Mouse (Mus musculus) intestine, embryonic 16.5 days (tissue): ENCODE data around the gene Nkd2. TPM values are rescaled to one million over a fixed set of nuclear protein-coding genes. Genes with fewer than 3 reads are reported as not detected.

Experiments used
- ATAC-seq: fragments of 200-750 bp; cut with Nextera tagmentation; 2 replicates; pipeline ENCODE4 v1.8.0; 2017; ENCODE audit warnings: moderate TSS enrichment, moderate library complexity
- H3K27ac ChIP-seq: fragments of 300-500 bp; sonication (generic); 2 replicates; pipeline ENCODE4 v1.5.1; 2014; ENCODE audit warnings: mild to moderate bottlenecking, low read length
- H3K27me3 ChIP-seq: fragments of 300-500 bp; sonication (generic); replicated peaks from 2 replicates; pipeline ENCODE4 v1.6.1; 2014; ENCODE audit warnings: low read length, control low read depth, mixed read lengths; ENCODE audit not compliant: control insufficient read depth, insufficient read depth
- H3K36me3 ChIP-seq: fragments of 300-500 bp; sonication (generic); 2 replicates; pipeline ENCODE4 v1.6.1; 2014; ENCODE audit warnings: low read length, control low read depth; ENCODE audit not compliant: control insufficient read depth, insufficient read depth
- H3K4me1 ChIP-seq: fragments of 300-500 bp; sonication (generic); 2 replicates; pipeline ENCODE4 v1.6.1; 2014; ENCODE audit warnings: low read length, control low read depth, mixed read lengths; ENCODE audit not compliant: control insufficient read depth, insufficient read depth
- H3K4me2 ChIP-seq: fragments of 300-500 bp; sonication (generic); 2 replicates; pipeline ENCODE4 v1.6.1; 2014; ENCODE audit warnings: low read depth, low read length, control low read depth
- H3K4me3 ChIP-seq: fragments of 300-500 bp; sonication (generic); 2 replicates; pipeline ENCODE4 v1.5.1; 2014; ENCODE audit warnings: mild to moderate bottlenecking, low read length
- H3K9ac ChIP-seq: fragments of 300-500 bp; sonication (generic); 2 replicates; pipeline ENCODE4 v1.6.1; 2014; ENCODE audit warnings: low read depth, low read length
- H3K9me3 ChIP-seq: fragments of 300-500 bp; sonication (generic); 2 replicates; pipeline ENCODE4 v1.6.1; 2016; ENCODE audit warnings: low read length, control low read depth; ENCODE audit not compliant: control insufficient read depth
- WGBS: fragments of 180-500 bp; shearing (Covaris S2); extraction: QIAGEN DNeasy Blood & Tissue Kit; methylation state at CpG from one replicate; pipeline ENCODE4 v1.1.7; 2014; 5-methylcytosine and 5-hydroxymethylcytosine counted together
- polyA plus RNA-seq: library from polyadenylated mRNA; unstranded; fragments of >200 nt; fragmentation: Nextera tagmentation; extraction: Ambion mirVana; gene quantifications from 2 replicates; pipeline ENCODE4 v1.2.1, GENCODE M21; 2015

Nkd2 gene
- polyA plus RNA-seq, 1 experiment from 2014 or later, result 4.1 TPM

DNA sequence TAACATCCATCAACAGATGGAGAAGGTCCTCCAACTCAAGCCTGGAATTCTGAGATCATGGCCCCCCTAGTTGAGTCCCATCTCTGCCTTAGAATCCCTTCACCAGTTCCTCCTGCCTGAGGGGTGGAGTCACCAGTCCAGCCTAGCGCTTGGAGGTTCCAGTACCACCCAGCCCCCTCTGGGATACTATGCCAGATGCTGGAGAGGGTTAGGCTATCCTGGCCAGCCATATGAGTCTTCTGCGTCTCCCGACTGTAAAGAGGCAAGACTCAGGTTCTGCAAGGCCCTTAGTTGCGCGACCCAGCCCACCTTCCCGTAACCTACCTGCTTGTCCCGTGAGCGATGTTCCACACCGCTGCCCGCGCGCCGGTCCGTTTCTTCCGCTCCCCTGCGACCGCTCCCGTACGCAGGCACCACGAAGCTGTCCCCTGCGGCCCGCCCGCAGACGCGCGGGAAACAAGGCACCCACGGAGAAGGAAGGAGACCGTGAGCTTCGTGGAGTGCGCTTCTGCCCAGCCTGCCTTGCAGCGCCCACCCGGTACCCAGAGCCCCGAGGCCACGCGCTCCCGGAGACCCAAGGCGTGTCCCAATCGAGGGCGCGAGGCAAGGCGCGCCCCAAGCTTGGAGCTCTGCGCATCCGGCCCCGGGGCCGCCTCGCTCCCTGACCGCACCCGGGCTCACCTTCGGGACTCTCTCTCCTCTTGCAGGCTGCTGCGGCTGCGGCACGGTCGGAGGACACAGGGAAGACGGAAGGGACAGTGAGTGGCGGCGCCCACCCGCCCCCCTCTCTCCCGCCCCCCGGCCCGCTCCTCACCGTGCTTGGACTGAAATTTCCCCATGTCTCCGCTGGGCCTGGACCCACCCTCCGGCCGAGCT lies 604 bp downstream of the Nkd2 start:
- Histone ChIP-seq H3K4me3 (peak overlapping the region; percentile 67), H3K36me3 (no peaks in the 10 kb centered on the region), H3K27me3 (peaks cover 21% of the 10 kb centered on the region), H3K9me3 (no peaks in the 10 kb centered on the region), H3K4me1 (peaks cover 6% of the 10 kb centered on the region; the same call in 1 of the 2 replicates), H3K4me2 (peak overlapping the region; percentile 98), H3K27ac (no peak overlapping the region), H3K9ac (peak overlapping the region; percentile 70)
- WGBS, result under 1% methylated on average over 65 of the region's 65 CpGs
- peak; percentile 77 for ATAC-seq

DNA sequence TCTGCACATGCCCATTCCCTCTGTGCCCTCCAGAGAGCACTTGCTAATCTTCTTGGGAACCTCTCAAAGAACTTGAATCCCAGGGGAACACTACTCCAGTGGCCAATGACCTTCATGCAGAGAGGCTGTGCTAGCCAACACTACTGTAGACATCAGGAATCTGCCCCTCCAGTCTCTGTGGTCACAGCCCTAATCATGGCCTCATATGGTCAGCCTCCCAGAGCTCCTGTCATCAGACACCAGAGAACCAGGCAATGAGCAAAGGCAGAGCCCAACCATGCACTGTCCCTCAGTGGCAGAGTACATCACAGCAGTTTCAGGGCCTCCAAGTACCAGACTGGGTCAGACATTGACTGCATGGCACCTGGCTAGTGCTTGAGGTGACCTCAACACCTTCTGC lies 4.7 kb downstream of the Nkd2 start:
- no peak overlapping the region for H3K4me2 ChIP-seq
- H3K4me3 ChIP-seq, result no peak overlapping the region
- H3K9ac ChIP-seq, result no peak overlapping the region
- no peaks in the 10 kb centered on the region for H3K36me3 ChIP-seq
- no peak for ATAC-seq
- H3K9me3 ChIP-seq, result no peaks in the 10 kb centered on the region
- H3K27me3 ChIP-seq, result peaks cover 18% of the 10 kb centered on the region
- H3K27ac ChIP-seq, result no peak overlapping the region
- peaks cover 5% of the 10 kb centered on the region; the same call in 1 of the 2 replicates for H3K4me1 ChIP-seq

DNA sequence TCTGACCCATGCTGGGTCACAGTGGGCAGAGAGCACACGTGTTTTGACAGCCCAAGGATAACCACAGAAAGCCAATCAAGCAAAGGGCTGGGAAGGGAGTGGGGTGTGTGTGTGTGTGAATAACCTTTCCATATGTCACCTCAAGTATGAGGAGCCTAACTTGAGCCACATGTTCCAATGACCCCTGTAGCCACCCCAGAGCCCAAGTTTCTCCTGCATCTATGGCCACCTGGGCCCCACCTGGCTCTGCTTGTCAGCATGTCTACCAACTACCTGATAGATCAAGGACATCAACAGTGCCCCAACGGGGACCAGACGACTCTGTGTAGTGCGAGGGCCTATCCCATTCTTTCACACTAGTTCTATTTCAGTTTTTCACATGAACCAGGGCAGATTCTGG lies 7.7 kb downstream of the Nkd2 start:
- no peaks in the 10 kb centered on the region for H3K36me3 ChIP-seq
- H3K4me2 ChIP-seq, result no peak overlapping the region
- H3K27me3 ChIP-seq, result no peaks in the 10 kb centered on the region
- no peaks in the 10 kb centered on the region for H3K9me3 ChIP-seq
- H3K4me1 ChIP-seq, result peaks cover 4% of the 10 kb centered on the region; the same call in 1 of the 2 replicates
- ATAC-seq, result no peak
- no peak overlapping the region for H3K9ac ChIP-seq
- H3K27ac ChIP-seq, result no peak overlapping the region
- WGBS, result 83% methylated on average over 4 of the region's 4 CpGs
- no peak overlapping the region for H3K4me3 ChIP-seq

DNA sequence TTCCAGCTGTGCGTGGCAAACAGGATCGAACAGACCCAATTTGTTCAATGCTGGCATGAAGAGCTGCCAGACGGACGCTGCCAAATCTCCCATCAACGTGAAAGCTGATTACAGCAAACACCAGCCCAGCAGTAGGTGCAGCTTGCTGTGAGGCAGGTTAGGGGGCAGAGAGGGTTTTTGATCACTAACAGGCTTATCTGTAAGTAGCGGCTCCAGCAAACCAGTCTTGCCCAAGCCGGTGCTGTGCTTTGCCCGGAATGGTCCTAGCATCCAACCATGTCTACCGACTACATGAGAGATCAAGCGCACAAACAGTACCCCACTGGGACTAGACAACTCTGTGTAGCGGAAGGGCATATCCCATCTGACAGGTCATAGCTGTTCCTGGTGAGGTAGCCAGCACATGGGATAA lies 8.3 kb downstream of the Nkd2 start:
- H3K4me1 ChIP-seq, result peaks cover 4% of the 10 kb centered on the region; the same call in 1 of the 2 replicates
- no peak for ATAC-seq
- no peak overlapping the region for H3K27ac ChIP-seq
- no peaks in the 10 kb centered on the region for H3K36me3 ChIP-seq
- 85% methylated on average over 11 of the region's 11 CpGs for WGBS
- H3K9me3 ChIP-seq, result no peaks in the 10 kb centered on the region
- H3K4me2 ChIP-seq, result no peak overlapping the region
- H3K4me3 ChIP-seq, result no peak overlapping the region
- no peak overlapping the region for H3K9ac ChIP-seq
- no peaks in the 10 kb centered on the region for H3K27me3 ChIP-seq

DNA sequence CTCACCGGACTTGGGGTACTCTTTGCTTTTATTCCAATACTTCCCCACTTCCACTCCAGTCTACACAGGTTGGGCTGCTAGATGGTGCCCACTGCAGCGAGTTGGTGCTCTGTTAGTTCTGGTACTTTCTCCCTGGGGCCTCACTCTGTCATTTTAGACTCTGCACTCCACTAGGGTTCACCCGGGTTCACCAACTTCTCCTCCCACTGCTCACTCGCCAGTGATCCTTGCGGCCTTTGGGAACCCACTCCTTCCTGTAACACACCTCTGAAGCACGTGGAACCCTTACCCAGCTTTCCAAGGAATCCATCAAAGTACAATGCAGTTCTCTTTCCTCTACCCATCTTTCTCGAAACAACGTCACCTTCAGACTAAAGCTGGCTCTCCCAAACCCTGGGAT lies 9.7 kb downstream of the Nkd2 start:
- H3K9ac ChIP-seq, result no peak overlapping the region
- peaks cover 4% of the 10 kb centered on the region; the same call in 1 of the 2 replicates for H3K4me1 ChIP-seq
- no peak overlapping the region for H3K27ac ChIP-seq
- WGBS, result 75% methylated on average over 8 of the region's 8 CpGs
- no peak overlapping the region for H3K4me3 ChIP-seq
- H3K27me3 ChIP-seq, result no peaks in the 10 kb centered on the region
- no peaks in the 10 kb centered on the region for H3K9me3 ChIP-seq
- no peak for ATAC-seq
- no peaks in the 10 kb centered on the region for H3K36me3 ChIP-seq
- H3K4me2 ChIP-seq, result no peak overlapping the region

DNA sequence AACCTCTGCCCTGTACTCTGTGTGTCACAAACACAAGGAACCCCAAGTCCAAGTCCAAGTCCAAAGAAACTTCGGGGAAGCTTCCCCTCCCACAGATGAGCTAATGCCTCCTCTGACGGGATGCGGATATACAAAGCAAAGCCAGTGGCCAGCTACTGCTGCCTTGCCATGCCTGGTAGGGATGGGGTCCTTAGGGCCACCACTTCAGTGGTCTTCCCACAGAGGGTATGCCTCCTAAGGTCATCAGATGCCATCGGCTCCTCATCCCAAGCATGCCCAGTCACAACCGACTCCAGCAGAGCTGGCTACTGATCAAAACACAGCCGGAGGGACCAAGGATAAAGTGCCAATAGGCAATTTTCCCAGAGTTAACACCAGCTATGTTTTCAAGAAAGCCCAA lies 10.9 kb downstream of the Nkd2 start:
- no peak overlapping the region for H3K27ac ChIP-seq
- 69% methylated on average over 6 of the region's 6 CpGs for WGBS
- no peak overlapping the region for H3K9ac ChIP-seq
- H3K9me3 ChIP-seq, result no peaks in the 10 kb centered on the region
- H3K36me3 ChIP-seq, result no peaks in the 10 kb centered on the region
- H3K27me3 ChIP-seq, result no peaks in the 10 kb centered on the region
- H3K4me2 ChIP-seq, result no peak overlapping the region
- ATAC-seq, result no peak
- no peak overlapping the region for H3K4me3 ChIP-seq
- peaks cover 4% of the 10 kb centered on the region; the same call in 1 of the 2 replicates for H3K4me1 ChIP-seq

DNA sequence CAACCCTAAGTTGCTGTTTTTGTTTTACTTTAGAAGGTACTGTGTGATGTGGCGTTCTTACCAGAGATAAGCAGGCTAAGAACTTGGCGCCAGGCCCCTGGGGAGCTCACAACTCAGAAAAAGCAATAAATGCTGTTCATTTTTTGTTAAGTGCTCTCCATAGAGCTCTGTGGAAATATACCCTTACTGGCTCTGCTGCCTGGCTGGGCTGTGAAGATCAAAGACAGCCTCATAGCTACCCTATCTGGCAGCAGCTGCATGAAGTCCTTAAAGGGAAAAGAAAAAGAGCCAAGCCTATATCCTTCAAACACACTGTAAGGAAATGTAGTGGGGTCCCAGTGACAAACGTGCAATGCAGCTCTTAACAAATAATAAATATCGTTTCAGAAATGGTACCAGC lies 11.6 kb downstream of the Nkd2 start:
- Histone ChIP-seq H3K36me3 (no peaks in the 10 kb centered on the region), H3K9me3 (no peaks in the 10 kb centered on the region), H3K4me2 (no peak overlapping the region), H3K27ac (no peak overlapping the region), H3K27me3 (no peaks in the 10 kb centered on the region), H3K9ac (no peak overlapping the region), H3K4me1 (peaks cover 4% of the 10 kb centered on the region; the same call in 1 of the 2 replicates), H3K4me3 (no peak overlapping the region)
- 38% methylated on average over 4 of the region's 4 CpGs for WGBS
- ATAC-seq, result no peak

DNA sequence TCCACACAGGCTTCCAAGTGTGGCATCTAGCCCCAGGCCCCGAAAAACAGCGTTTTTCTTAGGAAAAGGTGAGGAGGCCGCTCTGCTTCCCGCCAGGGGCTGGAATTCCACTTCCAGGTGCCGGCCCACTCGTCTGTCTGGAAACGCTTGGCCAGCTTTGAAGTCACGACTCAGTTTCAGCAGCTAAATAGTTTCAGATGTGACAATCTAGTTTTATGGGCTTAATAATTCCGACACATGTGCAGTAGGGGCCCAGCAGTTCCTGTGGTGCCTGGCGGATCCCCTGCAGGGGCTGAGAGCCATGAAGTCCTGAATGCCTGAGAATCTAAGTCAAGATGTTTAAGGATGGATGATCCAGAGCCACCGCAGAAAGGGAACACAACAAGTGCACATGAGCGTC lies 13.6 kb downstream of the Nkd2 start:
- Histone ChIP-seq H3K4me3 (no peak overlapping the region), H3K9ac (no peak overlapping the region), H3K9me3 (no peaks in the 10 kb centered on the region), H3K4me2 (no peak overlapping the region), H3K27ac (no peak overlapping the region), H3K4me1 (peaks cover 4% of the 10 kb centered on the region; the same call in 1 of the 2 replicates), H3K27me3 (no peaks in the 10 kb centered on the region), H3K36me3 (no peaks in the 10 kb centered on the region)
- WGBS, result 56% methylated on average over 12 of the region's 12 CpGs
- ATAC-seq, result no peak

DNA sequence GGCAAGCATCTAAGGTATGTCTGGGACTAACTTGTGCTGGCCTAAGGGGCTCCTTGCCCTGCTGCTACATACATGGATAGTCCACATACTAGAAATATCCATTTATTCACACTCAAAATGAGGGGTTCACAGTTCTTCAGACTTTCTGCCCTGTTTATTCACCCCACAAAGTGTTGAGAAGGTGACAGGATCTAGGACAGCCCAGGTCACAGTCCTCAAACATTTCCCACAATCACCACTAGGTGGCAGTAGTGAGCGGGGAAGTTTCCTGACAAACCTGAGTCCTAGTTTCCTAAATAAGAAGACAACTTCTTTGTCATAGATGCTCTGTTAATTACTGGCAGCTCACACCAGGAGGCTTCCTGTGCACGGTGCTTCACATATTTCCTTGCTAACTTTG lies 15.9 kb downstream of the Nkd2 start:
- no peaks in the 10 kb centered on the region for H3K9me3 ChIP-seq
- H3K4me2 ChIP-seq, result no peak overlapping the region
- H3K9ac ChIP-seq, result no peak overlapping the region
- no peaks in the 10 kb centered on the region for H3K27me3 ChIP-seq
- no peaks in the 10 kb centered on the region for H3K4me1 ChIP-seq
- H3K4me3 ChIP-seq, result no peak overlapping the region
- 1% methylated on average over 2 of the region's 2 CpGs for WGBS
- no peak overlapping the region for H3K27ac ChIP-seq
- ATAC-seq, result peak; percentile 50
- no peaks in the 10 kb centered on the region for H3K36me3 ChIP-seq
